Mouse (Mus musculus) thymus, postnatal 25 days (tissue): Measurements from ENCODE around the gene Olfr137.

Experiments used
- DNase-seq: peaks from one replicate; pipeline ENCODE4 v3.0.0; 2022

Gene Olfr137

GRCm38 (mm10) chr17:38307470-38307869 is at the start of gene Olfr137:
TSS of gene Olfr137 (minus strand) at chr17:38307570.
- no peak for DNase-seq

GRCm38 (mm10) chr17:38329531-38329930 is 22.2 kb upstream of the Olfr137 start, which contains the start of gene Olfr136:
TSS of gene Olfr136 (plus strand) at chr17:38329831.
- no peak for DNase-seq

GRCm38 (mm10) chr17:38260735-38261134 is 46.6 kb downstream of the Olfr137 start, which contains the start of gene Olfr138:
TSS of gene Olfr138 (plus strand) at chr17:38261035.
- DNase-seq: no peak
